Mouse (Mus musculus): Measurements from ENCODE around the gene Rbm46. TPM values are rescaled to one million over a fixed set of nuclear protein-coding genes. Genes with fewer than 3 reads are reported as not detected.
A peak's percentile ranks its signal among the peaks of the same experiment; 100 is the strongest.

Rbm46 gene
- polyA plus RNA-seq, 1 experiment = 0.03 TPM

DNA sequence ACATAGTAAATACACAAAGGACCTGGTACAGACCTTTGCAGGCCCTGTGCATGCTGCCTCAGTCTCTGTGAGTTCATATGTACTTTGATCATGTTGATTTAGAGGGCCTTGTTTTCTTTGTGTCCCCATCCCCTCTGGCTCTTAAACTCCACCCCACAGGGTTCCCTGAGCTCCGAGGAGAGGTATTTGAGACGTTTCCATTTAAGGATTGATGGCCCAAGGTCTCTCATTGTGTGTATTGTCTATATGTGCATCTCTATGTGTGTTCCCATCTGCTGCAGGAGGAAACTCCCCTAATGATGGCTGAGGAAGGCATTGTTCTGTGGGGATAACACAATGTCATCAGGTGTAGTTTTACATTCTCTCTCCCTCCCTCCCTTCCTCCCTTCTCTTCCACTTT, 12.6 kb upstream of the Rbm46 start:
- WGBS = 7% methylated on average over 2 of the region's 2 CpGs
- no peaks in the 10 kb centered on the region; the same call in 1 of the 2 replicates for H3K27me3 ChIP-seq (replicated peaks; ENCODE audit: control insufficient read depth, insufficient read depth, low read length)
- H3K4me1 ChIP-seq (ENCODE audit: control insufficient read depth, insufficient read depth, low read length) = no peaks in the 10 kb centered on the region
- no peaks in the 10 kb centered on the region for H3K36me3 ChIP-seq (ENCODE audit: control insufficient read depth, insufficient read depth, low read length)
- DNase-seq = no peak
- TF ChIP-seq POLR2A (IDR thresholded peaks at IDR 0.05; ENCODE audit: low read depth, low read length) (no peak), CTCF (conservative IDR thresholded peaks at IDR 0.05; ENCODE audit: insufficient read depth, insufficient read length, low read depth, low read length) (no peak)
- H3K4me3 ChIP-seq (ENCODE audit: insufficient read depth, low read depth, low read length) = no peak overlapping the region
- H3K27ac ChIP-seq (ENCODE audit: insufficient read depth, low read depth, low read length) = no peak overlapping the region

- TF ChIP-seq CTCF (conservative IDR thresholded peaks at IDR 0.05; ENCODE audit: insufficient read depth, insufficient read length, low read depth, low read length) (no peak), POLR2A (IDR thresholded peaks at IDR 0.05; ENCODE audit: low read depth, low read length) (no peak)
- DNase-seq = peak; percentile 52
- H3K36me3 ChIP-seq (ENCODE audit: control insufficient read depth, insufficient read depth, low read length) = no peaks in the 10 kb centered on the region
- H3K4me1 ChIP-seq (ENCODE audit: control insufficient read depth, insufficient read depth, low read length) = no peaks in the 10 kb centered on the region
- no peaks in the 10 kb centered on the region; the same call in 1 of the 2 replicates for H3K27me3 ChIP-seq (replicated peaks; ENCODE audit: control insufficient read depth, insufficient read depth, low read length)
- H3K4me3 ChIP-seq (ENCODE audit: insufficient read depth, low read depth, low read length) = no peak overlapping the region
- 3% methylated on average over 4 of the region's 4 CpGs for WGBS
- no peak overlapping the region for H3K27ac ChIP-seq (ENCODE audit: insufficient read depth, low read depth, low read length)
These were observed 975 bp upstream of the Rbm46 start for GRCm38 (mm10) chr3:82877258-82877657.

DNA sequence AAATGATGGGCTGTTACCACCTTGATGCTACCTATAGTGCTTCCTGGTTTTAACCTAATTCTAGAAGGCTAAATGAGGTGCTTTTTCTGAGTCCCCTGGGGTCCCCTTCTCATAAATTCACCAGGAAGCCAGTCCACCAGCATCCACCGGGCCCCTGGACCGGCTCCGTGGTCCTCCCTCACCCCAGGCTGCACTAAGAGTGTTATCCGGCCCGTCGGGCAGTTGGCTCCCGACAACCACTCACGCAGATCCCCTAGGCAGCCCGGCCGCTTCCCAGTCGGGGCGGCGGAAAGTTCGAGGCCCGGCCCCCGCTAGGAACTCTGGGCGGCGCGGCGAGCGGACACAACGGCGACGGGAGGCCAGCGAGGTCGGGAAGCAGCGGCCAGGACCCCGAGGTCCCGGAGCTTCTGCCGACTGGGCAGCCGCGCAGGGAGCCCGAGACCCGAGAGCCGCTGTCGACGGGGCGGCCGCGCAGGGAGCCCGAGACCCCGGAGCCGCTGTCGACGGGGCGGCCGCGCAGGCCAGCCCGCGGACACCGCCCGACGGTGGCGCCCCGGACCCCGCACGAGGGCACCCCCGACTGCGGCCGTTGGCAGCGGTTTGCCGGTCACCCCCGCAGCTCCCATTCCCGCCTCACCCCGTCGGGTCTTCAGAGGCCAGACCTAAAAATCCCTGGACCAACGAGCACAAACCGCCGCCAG, 462 bp downstream of the Rbm46 start:
- TF ChIP-seq POLR2A (IDR thresholded peaks at IDR 0.05; ENCODE audit: low read depth, low read length) (no peak), CTCF (conservative IDR thresholded peaks at IDR 0.05; ENCODE audit: insufficient read depth, insufficient read length, low read depth, low read length) (no peak)
- H3K27me3 ChIP-seq (replicated peaks; ENCODE audit: control insufficient read depth, insufficient read depth, low read length) = no peaks in the 10 kb centered on the region; the same call in 1 of the 2 replicates
- H3K4me3 ChIP-seq (ENCODE audit: insufficient read depth, low read depth, low read length) = no peak overlapping the region

GRCm38 (mm10) chr3:82857414-82858077, 18.7 kb downstream of the Rbm46 start:
- no peaks in the 10 kb centered on the region for H3K27me3 ChIP-seq (replicated peaks; ENCODE audit: control insufficient read depth, insufficient read depth, low read length)
- no peak overlapping the region for H3K4me3 ChIP-seq (ENCODE audit: insufficient read depth, low read depth, low read length)
- no peaks in the 10 kb centered on the region for H3K4me1 ChIP-seq (ENCODE audit: control insufficient read depth, insufficient read depth, low read length)
- TF ChIP-seq CTCF (conservative IDR thresholded peaks at IDR 0.05; ENCODE audit: insufficient read depth, insufficient read length, low read depth, low read length) (peak; percentile 23; the same call in 1 of the 2 replicates), POLR2A (IDR thresholded peaks at IDR 0.05; ENCODE audit: low read depth, low read length) (no peak)
- DNase-seq = peak; percentile 25
- no peak overlapping the region for H3K27ac ChIP-seq (ENCODE audit: insufficient read depth, low read depth, low read length)
- no peaks in the 10 kb centered on the region for H3K36me3 ChIP-seq (ENCODE audit: control insufficient read depth, insufficient read depth, low read length)
- WGBS = 20% methylated on average over 4 of the region's 4 CpGs

More for the DNA sequence above, 462 bp downstream of the Rbm46 start:
- DNase-seq = no peak
- H3K27ac ChIP-seq (ENCODE audit: insufficient read depth, low read depth, low read length) = no peak overlapping the region
- WGBS = 24% methylated on average over 69 of the region's 69 CpGs
- no peaks in the 10 kb centered on the region for H3K36me3 ChIP-seq (ENCODE audit: control insufficient read depth, insufficient read depth, low read length)
- no peaks in the 10 kb centered on the region for H3K4me1 ChIP-seq (ENCODE audit: control insufficient read depth, insufficient read depth, low read length)

DNA sequence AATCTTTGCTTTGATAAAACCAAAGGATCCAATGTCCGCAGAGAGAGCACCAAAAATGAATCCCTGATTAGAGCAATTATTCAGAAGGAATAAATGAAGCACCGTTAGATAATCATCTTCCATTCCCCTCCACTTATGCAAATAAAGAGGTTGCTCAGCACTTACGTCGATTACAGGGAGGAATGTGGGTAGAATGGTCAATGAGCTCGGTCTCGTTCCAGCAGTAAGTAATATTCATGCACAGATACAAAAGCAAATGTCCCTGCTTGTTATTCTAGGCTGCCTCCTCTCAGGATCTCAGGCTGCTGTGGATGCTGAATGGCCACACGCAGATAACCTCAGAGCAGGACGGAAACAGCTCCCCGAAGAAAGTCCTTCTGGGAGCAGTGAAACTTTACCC, 51.1 kb downstream of the Rbm46 start:
- Histone ChIP-seq H3K27me3 (replicated peaks; ENCODE audit: control insufficient read depth, insufficient read depth, low read length) (no peaks in the 10 kb centered on the region), H3K4me1 (ENCODE audit: control insufficient read depth, insufficient read depth, low read length) (no peaks in the 10 kb centered on the region), H3K27ac (ENCODE audit: insufficient read depth, low read depth, low read length) (no peak overlapping the region), H3K36me3 (ENCODE audit: control insufficient read depth, insufficient read depth, low read length) (no peaks in the 10 kb centered on the region), H3K4me3 (ENCODE audit: insufficient read depth, low read depth, low read length) (no peak overlapping the region)
- 83% methylated on average over 9 of the region's 9 CpGs for WGBS
- DNase-seq = no peak
- TF ChIP-seq CTCF (conservative IDR thresholded peaks at IDR 0.05; ENCODE audit: insufficient read depth, insufficient read length, low read depth, low read length) (no peak), POLR2A (IDR thresholded peaks at IDR 0.05; ENCODE audit: low read depth, low read length) (no peak)

DNA sequence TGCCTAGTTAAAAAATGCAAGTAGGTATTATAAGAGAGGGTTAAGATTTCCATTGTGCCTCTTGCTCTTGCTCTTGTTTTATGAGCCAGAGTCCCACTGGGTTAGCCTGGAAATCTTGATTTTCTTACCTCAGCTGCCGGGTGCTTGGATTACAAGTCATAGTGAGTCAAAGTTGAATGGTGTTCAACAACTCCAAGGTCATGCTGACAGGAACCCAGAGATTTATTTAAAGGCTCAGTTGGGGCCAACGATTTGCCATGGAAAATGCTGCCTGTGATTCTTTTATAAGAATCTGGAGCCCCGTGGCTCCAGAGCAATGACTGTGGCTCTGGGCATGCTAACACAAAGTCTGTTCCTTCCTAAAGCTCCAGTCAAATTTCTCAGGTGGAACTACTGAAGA, 64.4 kb downstream of the Rbm46 start:
- no peak overlapping the region for H3K27ac ChIP-seq (ENCODE audit: insufficient read depth, low read depth, low read length)
- no peak for DNase-seq
- TF ChIP-seq CTCF (conservative IDR thresholded peaks at IDR 0.05; ENCODE audit: insufficient read depth, insufficient read length, low read depth, low read length) (no peak), POLR2A (IDR thresholded peaks at IDR 0.05; ENCODE audit: low read depth, low read length) (no peak)
- WGBS = 59% methylated on average over 3 of the region's 3 CpGs
- H3K4me3 ChIP-seq (ENCODE audit: insufficient read depth, low read depth, low read length) = no peak overlapping the region
- H3K36me3 ChIP-seq (ENCODE audit: control insufficient read depth, insufficient read depth, low read length) = no peaks in the 10 kb centered on the region
- H3K27me3 ChIP-seq (replicated peaks; ENCODE audit: control insufficient read depth, insufficient read depth, low read length) = no peaks in the 10 kb centered on the region
- no peaks in the 10 kb centered on the region for H3K4me1 ChIP-seq (ENCODE audit: control insufficient read depth, insufficient read depth, low read length)

- H3K27me3 ChIP-seq (replicated peaks; ENCODE audit: control insufficient read depth, insufficient read depth, low read length) = no peaks in the 10 kb centered on the region
- no peak overlapping the region for H3K4me3 ChIP-seq (ENCODE audit: insufficient read depth, low read depth, low read length)
- no peak for DNase-seq
- H3K4me1 ChIP-seq (ENCODE audit: control insufficient read depth, insufficient read depth, low read length) = no peaks in the 10 kb centered on the region
- no peak overlapping the region for H3K27ac ChIP-seq (ENCODE audit: insufficient read depth, low read depth, low read length)
- no peak for TF ChIP-seq POLR2A (IDR thresholded peaks at IDR 0.05; ENCODE audit: low read depth, low read length)
- no peak for TF ChIP-seq CTCF (conservative IDR thresholded peaks at IDR 0.05; ENCODE audit: insufficient read depth, insufficient read length, low read depth, low read length)
- 77% methylated on average over 7 of the region's 7 CpGs for WGBS
- H3K36me3 ChIP-seq (ENCODE audit: control insufficient read depth, insufficient read depth, low read length) = no peaks in the 10 kb centered on the region
These were observed 65.8 kb downstream of the Rbm46 start for GRCm38 (mm10) chr3:82810334-82811120.

Data from kidney, adult 2 months (tissue).